Mouse (Mus musculus): ENCODE data around the gene Slc24a3. TPM values are rescaled to one million over a fixed set of nuclear protein-coding genes. Genes with fewer than 3 reads are reported as not detected.
A peak's percentile ranks its signal among the peaks of the same experiment; 100 is the strongest.

The Slc24a3 gene
- polyA plus RNA-seq, 1 experiment from 2014 or later = 0.57 TPM

DNA sequence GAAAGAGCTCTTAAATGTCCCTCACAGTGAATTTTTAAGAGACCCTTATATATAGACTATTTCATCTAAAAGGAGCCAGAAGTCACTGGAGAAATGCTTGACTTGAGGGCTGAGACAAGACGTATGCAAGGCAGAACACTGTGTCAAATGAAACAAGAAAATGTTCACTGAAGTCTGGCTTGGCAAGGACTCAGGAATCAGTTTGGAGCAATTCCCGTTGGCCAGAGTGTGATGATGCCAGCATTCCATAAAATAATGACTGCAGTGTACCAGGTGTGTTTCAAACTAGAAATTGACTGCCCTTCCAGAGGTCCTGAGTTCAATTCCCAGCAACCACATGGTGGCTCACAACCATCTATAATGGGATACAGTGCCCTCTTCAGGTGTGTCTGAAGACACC is 196.1 kb downstream of the Slc24a3 start:
- 78% methylated on average over 2 of the region's 2 CpGs for WGBS
- no peaks in the 10 kb centered on the region for H3K4me1 ChIP-seq (ENCODE audit: control insufficient read depth, insufficient read depth, low read length)
- no peak overlapping the region for H3K27ac ChIP-seq (replicated peaks; ENCODE audit: low read depth, low read length)

DNA sequence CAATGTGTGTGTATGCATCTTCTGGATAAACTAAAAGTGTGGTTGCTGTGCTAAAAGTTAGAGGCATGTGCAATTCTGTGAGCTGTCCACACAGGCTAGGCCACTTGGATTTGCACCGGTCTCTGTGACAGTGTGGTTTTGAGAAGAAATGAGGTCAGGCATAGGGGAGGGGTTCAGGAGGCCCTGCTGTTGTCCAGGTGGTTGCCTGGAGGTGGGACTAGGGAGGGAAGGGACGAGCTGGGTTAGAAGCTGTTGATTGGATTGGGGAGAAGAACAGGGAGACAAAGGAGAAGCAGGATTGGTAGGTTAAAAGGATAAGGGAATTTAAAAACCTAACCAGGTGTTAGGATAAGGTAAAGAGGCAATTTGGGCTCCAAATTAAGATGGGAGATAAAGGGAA is 201.1 kb downstream of the Slc24a3 start:
- no peaks in the 10 kb centered on the region for H3K36me3 ChIP-seq (ENCODE audit: control insufficient read depth, insufficient read depth, low read length)
- DNase-seq (ENCODE audit: low spot score) (no peak), ATAC-seq (ENCODE audit: insufficient number of reproducible peaks, low FRiP score, low TSS enrichment, low read depth) (no peak)
- WGBS = 68% methylated on average over 2 of the region's 2 CpGs
- H3K27ac ChIP-seq (replicated peaks; ENCODE audit: low read depth, low read length) = no peak overlapping the region
- no peaks in the 10 kb centered on the region for H3K9me3 ChIP-seq (ENCODE audit: control insufficient read depth, low read length)
- no peak overlapping the region for H3K4me2 ChIP-seq (ENCODE audit: low read depth, severe bottlenecking)
- H3K27me3 ChIP-seq (ENCODE audit: control insufficient read depth, insufficient read depth, low read length) = no peaks in the 10 kb centered on the region
- H3K9ac ChIP-seq (ENCODE audit: low read length) = no peak overlapping the region
- H3K4me1 ChIP-seq (ENCODE audit: control insufficient read depth, insufficient read depth, low read length) = no peaks in the 10 kb centered on the region
- H3K4me3 ChIP-seq (ENCODE audit: low read depth, low read length) = no peak overlapping the region

More for the DNA sequence above, 196.1 kb downstream of the Slc24a3 start:
- Histone ChIP-seq H3K9me3 (ENCODE audit: control insufficient read depth, low read length) (no peaks in the 10 kb centered on the region), H3K4me2 (ENCODE audit: low read depth, severe bottlenecking) (no peak overlapping the region), H3K9ac (ENCODE audit: low read length) (no peak overlapping the region), H3K27me3 (ENCODE audit: control insufficient read depth, insufficient read depth, low read length) (no peaks in the 10 kb centered on the region), H3K36me3 (ENCODE audit: control insufficient read depth, insufficient read depth, low read length) (no peaks in the 10 kb centered on the region), H3K4me3 (ENCODE audit: low read depth, low read length) (no peak overlapping the region)
- no peak for ATAC-seq (ENCODE audit: insufficient number of reproducible peaks, low FRiP score, low TSS enrichment, low read depth)
- peak; percentile 11 for DNase-seq (ENCODE audit: low spot score)

- 78% methylated on average over 4 of the region's 4 CpGs for WGBS
- ATAC-seq (ENCODE audit: insufficient number of reproducible peaks, low FRiP score, low TSS enrichment, low read depth) (no peak), DNase-seq (ENCODE audit: low spot score) (no peak)
- H3K36me3 ChIP-seq (ENCODE audit: control insufficient read depth, insufficient read depth, low read length) = no peaks in the 10 kb centered on the region
- H3K4me1 ChIP-seq (ENCODE audit: control insufficient read depth, insufficient read depth, low read length) = no peaks in the 10 kb centered on the region
- no peak overlapping the region for H3K4me2 ChIP-seq (ENCODE audit: low read depth, severe bottlenecking)
- no peak overlapping the region for H3K9ac ChIP-seq (ENCODE audit: low read length)
- H3K27me3 ChIP-seq (ENCODE audit: control insufficient read depth, insufficient read depth, low read length) = no peaks in the 10 kb centered on the region
- no peak overlapping the region for H3K4me3 ChIP-seq (ENCODE audit: low read depth, low read length)
- no peaks in the 10 kb centered on the region for H3K9me3 ChIP-seq (ENCODE audit: control insufficient read depth, low read length)
- H3K27ac ChIP-seq (replicated peaks; ENCODE audit: low read depth, low read length) = no peak overlapping the region
Measured at GRCm38 (mm10) chr2:145370795-145371194, 203.2 kb downstream of the Slc24a3 start.

DNA sequence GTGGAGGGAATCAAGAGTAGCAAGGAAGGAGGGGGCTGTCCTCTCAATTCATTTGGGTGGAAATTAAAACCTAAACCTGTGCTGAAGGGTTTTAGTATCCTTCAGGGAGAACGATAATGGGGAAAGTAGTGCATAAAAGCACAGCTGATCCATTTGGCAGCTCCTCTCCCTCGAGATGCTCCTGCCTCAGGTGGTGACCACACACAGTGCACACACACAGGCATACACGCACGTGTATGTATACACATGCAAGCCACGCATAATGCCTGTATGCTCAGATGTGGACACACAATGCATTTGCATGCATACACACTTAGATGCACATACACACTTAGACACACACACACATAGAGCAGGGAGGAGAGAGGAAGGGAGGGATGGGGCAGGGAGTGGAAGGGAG is 206.2 kb downstream of the Slc24a3 start:
- ATAC-seq (ENCODE audit: insufficient number of reproducible peaks, low FRiP score, low TSS enrichment, low read depth) (no peak), DNase-seq (ENCODE audit: low spot score) (no peak)
- Histone ChIP-seq H3K36me3 (ENCODE audit: control insufficient read depth, insufficient read depth, low read length) (no peaks in the 10 kb centered on the region), H3K4me3 (ENCODE audit: low read depth, low read length) (no peak overlapping the region), H3K9ac (ENCODE audit: low read length) (no peak overlapping the region), H3K27ac (replicated peaks; ENCODE audit: low read depth, low read length) (no peak overlapping the region), H3K4me1 (ENCODE audit: control insufficient read depth, insufficient read depth, low read length) (no peaks in the 10 kb centered on the region), H3K9me3 (ENCODE audit: control insufficient read depth, low read length) (no peaks in the 10 kb centered on the region), H3K4me2 (ENCODE audit: low read depth, severe bottlenecking) (no peak overlapping the region), H3K27me3 (ENCODE audit: control insufficient read depth, insufficient read depth, low read length) (no peaks in the 10 kb centered on the region)
- 83% methylated on average over 5 of the region's 5 CpGs for WGBS

- ATAC-seq (ENCODE audit: insufficient number of reproducible peaks, low FRiP score, low TSS enrichment, low read depth) (no peak), DNase-seq (ENCODE audit: low spot score) (no peak)
- Histone ChIP-seq H3K9ac (ENCODE audit: low read length) (no peak overlapping the region), H3K4me1 (ENCODE audit: control insufficient read depth, insufficient read depth, low read length) (no peaks in the 10 kb centered on the region), H3K9me3 (ENCODE audit: control insufficient read depth, low read length) (no peaks in the 10 kb centered on the region), H3K27me3 (ENCODE audit: control insufficient read depth, insufficient read depth, low read length) (no peaks in the 10 kb centered on the region), H3K36me3 (ENCODE audit: control insufficient read depth, insufficient read depth, low read length) (no peaks in the 10 kb centered on the region), H3K4me2 (ENCODE audit: low read depth, severe bottlenecking) (no peak overlapping the region), H3K27ac (replicated peaks; ENCODE audit: low read depth, low read length) (no peak overlapping the region), H3K4me3 (ENCODE audit: low read depth, low read length) (no peak overlapping the region)
- WGBS = 83% methylated on average over 13 of the region's 13 CpGs
Measured at GRCm38 (mm10) chr2:145382908-145383770, 215.6 kb downstream of the Slc24a3 start.

DNA sequence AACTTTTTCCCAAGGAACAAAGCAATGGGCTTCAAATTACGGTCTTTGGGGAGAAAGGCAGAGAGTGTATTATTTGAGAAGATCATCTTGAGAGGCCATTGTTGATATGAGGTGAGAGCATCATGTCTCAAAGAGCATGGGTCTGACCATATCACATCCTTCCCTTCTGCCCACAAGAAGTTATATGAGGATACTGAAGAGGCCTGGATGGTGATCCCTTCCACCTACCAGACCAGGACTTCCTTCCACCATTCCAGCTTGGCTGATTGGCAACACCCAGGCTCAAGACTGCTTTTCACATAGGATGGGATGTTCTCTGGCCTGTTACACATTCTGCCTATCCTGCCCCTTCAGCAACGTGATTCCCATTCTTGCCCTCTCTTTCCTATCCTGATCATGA is 216.7 kb downstream of the Slc24a3 start:
- no peak for ATAC-seq (ENCODE audit: insufficient number of reproducible peaks, low FRiP score, low TSS enrichment, low read depth)
- no peak for DNase-seq (ENCODE audit: low spot score)
- H3K9ac ChIP-seq (ENCODE audit: low read length) = no peak overlapping the region
- H3K4me1 ChIP-seq (ENCODE audit: control insufficient read depth, insufficient read depth, low read length) = no peaks in the 10 kb centered on the region
- 93% methylated on average over 2 of the region's 2 CpGs for WGBS
- no peaks in the 10 kb centered on the region for H3K27me3 ChIP-seq (ENCODE audit: control insufficient read depth, insufficient read depth, low read length)
- no peaks in the 10 kb centered on the region for H3K9me3 ChIP-seq (ENCODE audit: control insufficient read depth, low read length)
- no peak overlapping the region for H3K4me2 ChIP-seq (ENCODE audit: low read depth, severe bottlenecking)
- H3K27ac ChIP-seq (replicated peaks; ENCODE audit: low read depth, low read length) = no peak overlapping the region
- H3K36me3 ChIP-seq (ENCODE audit: control insufficient read depth, insufficient read depth, low read length) = no peaks in the 10 kb centered on the region
- H3K4me3 ChIP-seq (ENCODE audit: low read depth, low read length) = no peak overlapping the region

DNA sequence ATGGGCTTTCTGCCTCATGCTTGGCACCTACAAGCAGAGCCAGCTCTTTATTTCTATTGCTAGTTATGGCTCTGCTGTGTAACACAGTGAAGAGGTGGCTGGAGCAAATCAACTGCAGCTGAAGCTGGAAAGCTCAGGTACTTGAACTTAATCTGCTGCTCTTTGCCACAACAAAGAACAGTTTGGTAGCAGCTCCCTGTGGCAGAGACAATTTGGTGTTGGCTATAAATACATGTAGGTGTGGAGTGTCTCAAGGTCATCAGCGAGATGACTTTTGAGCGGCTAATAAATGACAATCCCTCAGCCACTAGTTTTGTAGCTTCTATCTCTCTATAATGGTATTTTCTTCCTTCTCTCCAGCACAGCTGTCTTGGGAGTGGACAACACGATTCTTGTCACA is 217.7 kb downstream of the Slc24a3 start:
- H3K27me3 ChIP-seq (ENCODE audit: control insufficient read depth, insufficient read depth, low read length) = no peaks in the 10 kb centered on the region
- WGBS = 88% methylated on average over 3 of the region's 3 CpGs

DNA sequence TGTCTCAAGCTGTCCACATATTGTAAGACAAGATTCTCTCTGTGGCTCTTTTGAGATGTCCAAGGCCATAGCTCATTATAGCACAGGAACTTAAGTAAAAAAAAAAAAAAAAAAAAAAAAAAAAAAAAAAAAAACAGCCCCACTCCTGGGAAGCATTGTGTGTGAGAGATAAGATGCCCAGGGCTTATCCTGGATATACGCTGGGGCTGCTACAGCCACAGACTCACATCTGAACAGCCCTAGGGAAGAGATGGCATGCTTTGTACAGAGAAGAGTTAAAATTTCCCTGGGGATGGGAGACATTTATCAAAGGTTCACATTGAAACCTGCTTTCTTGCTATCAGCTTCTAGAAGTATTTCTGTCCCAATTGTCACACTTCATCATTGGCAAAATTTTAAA is 218.2 kb downstream of the Slc24a3 start:
- Histone ChIP-seq H3K9me3 (ENCODE audit: control insufficient read depth, low read length) (no peaks in the 10 kb centered on the region), H3K9ac (ENCODE audit: low read length) (no peak overlapping the region), H3K27me3 (ENCODE audit: control insufficient read depth, insufficient read depth, low read length) (no peaks in the 10 kb centered on the region), H3K4me1 (ENCODE audit: control insufficient read depth, insufficient read depth, low read length) (no peaks in the 10 kb centered on the region), H3K36me3 (ENCODE audit: control insufficient read depth, insufficient read depth, low read length) (no peaks in the 10 kb centered on the region), H3K27ac (replicated peaks; ENCODE audit: low read depth, low read length) (no peak overlapping the region), H3K4me2 (ENCODE audit: low read depth, severe bottlenecking) (no peak overlapping the region), H3K4me3 (ENCODE audit: low read depth, low read length) (no peak overlapping the region)
- 88% methylated on average over 1 of the region's 1 CpGs for WGBS
- DNase-seq (ENCODE audit: low spot score) (no peak), ATAC-seq (ENCODE audit: insufficient number of reproducible peaks, low FRiP score, low TSS enrichment, low read depth) (no peak)

More for the DNA sequence above, 217.7 kb downstream of the Slc24a3 start:
- Histone ChIP-seq H3K4me1 (ENCODE audit: control insufficient read depth, insufficient read depth, low read length) (no peaks in the 10 kb centered on the region), H3K9ac (ENCODE audit: low read length) (no peak overlapping the region), H3K27ac (replicated peaks; ENCODE audit: low read depth, low read length) (no peak overlapping the region), H3K9me3 (ENCODE audit: control insufficient read depth, low read length) (no peaks in the 10 kb centered on the region), H3K36me3 (ENCODE audit: control insufficient read depth, insufficient read depth, low read length) (no peaks in the 10 kb centered on the region), H3K4me3 (ENCODE audit: low read depth, low read length) (no peak overlapping the region), H3K4me2 (ENCODE audit: low read depth, severe bottlenecking) (no peak overlapping the region)
- no peak for DNase-seq (ENCODE audit: low spot score)
- ATAC-seq (ENCODE audit: insufficient number of reproducible peaks, low FRiP score, low TSS enrichment, low read depth) = no peak

- Histone ChIP-seq H3K4me2 (ENCODE audit: low read depth, severe bottlenecking) (no peak overlapping the region), H3K4me1 (ENCODE audit: control insufficient read depth, insufficient read depth, low read length) (peaks cover 11% of the 10 kb centered on the region; the same call in 1 of the 2 replicates), H3K27me3 (ENCODE audit: control insufficient read depth, insufficient read depth, low read length) (no peaks in the 10 kb centered on the region), H3K9ac (ENCODE audit: low read length) (no peak overlapping the region), H3K36me3 (ENCODE audit: control insufficient read depth, insufficient read depth, low read length) (no peaks in the 10 kb centered on the region), H3K9me3 (ENCODE audit: control insufficient read depth, low read length) (no peaks in the 10 kb centered on the region), H3K4me3 (ENCODE audit: low read depth, low read length) (no peak overlapping the region), H3K27ac (replicated peaks; ENCODE audit: low read depth, low read length) (no peak overlapping the region)
- ATAC-seq (ENCODE audit: insufficient number of reproducible peaks, low FRiP score, low TSS enrichment, low read depth) (no peak), DNase-seq (ENCODE audit: low spot score) (no peak)
- WGBS = 24% methylated on average over 3 of the region's 3 CpGs
Measured at GRCm38 (mm10) chr2:145395804-145396203, 228.2 kb downstream of the Slc24a3 start.
